Mouse (Mus musculus): Measurements from ENCODE around the gene Nrg4. TPM values are rescaled to one million over a fixed set of nuclear protein-coding genes. Genes with fewer than 3 reads are reported as not detected.
"Not testable (repeated sequence)": the region's sequence is repeated elsewhere in the genome, so short reads cannot be mapped to it uniquely, and the experiment has no call there.

The Nrg4 gene
- total RNA-seq, 2 experiments from 2014 or later = 0.30 to 1.5 TPM

GRCm38 (mm10) chr9:55271960-55272560 is 54.6 kb downstream of the Nrg4 start:
- no peak for DNase-seq (ENCODE audit: extremely low spot score in 1 of 2, low spot score in 2 of 2)
- intact Hi-C loops (cut with DNase I) = no loop called here

- no peak for DNase-seq (ENCODE audit: extremely low spot score in 1 of 2, low spot score in 2 of 2)
- intact Hi-C loops (cut with DNase I) = no loop called here
Observed at GRCm38 (mm10) chr9:55264356-55265302, 62.0 kb downstream of the Nrg4 start.

GRCm38 (mm10) chr9:55259741-55260140 is 66.9 kb downstream of the Nrg4 start:
- DNase-seq (ENCODE audit: extremely low spot score in 1 of 2, low spot score in 2 of 2) = no peak
- intact Hi-C loops (cut with DNase I) = no loop called here

GRCm38 (mm10) chr9:55257105-55257504 is 69.5 kb downstream of the Nrg4 start:
- intact Hi-C loops (cut with DNase I) = no loop called here
- DNase-seq (ENCODE audit: extremely low spot score in 1 of 2, low spot score in 2 of 2) = no peak

- intact Hi-C loops (cut with DNase I) = no loop called here
- no peak for DNase-seq (ENCODE audit: extremely low spot score in 1 of 2, low spot score in 2 of 2)
Observed at GRCm38 (mm10) chr9:55255604-55256003, 71.0 kb downstream of the Nrg4 start.

GRCm38 (mm10) chr9:55255056-55255455 is 71.6 kb downstream of the Nrg4 start:
- intact Hi-C loops (cut with DNase I) = no loop called here

GRCm38 (mm10) chr9:55253849-55254248 is 72.8 kb downstream of the Nrg4 start:
- intact Hi-C loops (cut with DNase I) = no loop called here

More at GRCm38 (mm10) chr9:55255056-55255455, 71.6 kb downstream of the Nrg4 start:
- no peak for DNase-seq (ENCODE audit: extremely low spot score in 1 of 2, low spot score in 2 of 2)

GRCm38 (mm10) chr9:55252097-55252496 is 74.5 kb downstream of the Nrg4 start:
- DNase-seq (ENCODE audit: extremely low spot score in 1 of 2, low spot score in 2 of 2); intact Hi-C loops (cut with DNase I): not testable (repeated sequence)

More at GRCm38 (mm10) chr9:55253849-55254248, 72.8 kb downstream of the Nrg4 start:
- DNase-seq (ENCODE audit: extremely low spot score in 1 of 2, low spot score in 2 of 2) = no peak

GRCm38 (mm10) chr9:55250595-55251247 is 75.9 kb downstream of the Nrg4 start:
- intact Hi-C loops (cut with DNase I) = no loop called here
- DNase-seq (ENCODE audit: extremely low spot score in 1 of 2, low spot score in 2 of 2) = no peak

- DNase-seq (ENCODE audit: extremely low spot score in 1 of 2, low spot score in 2 of 2) = no peak
- intact Hi-C loops (cut with DNase I) = no loop called here
Observed at GRCm38 (mm10) chr9:55248465-55248864, 78.2 kb downstream of the Nrg4 start.

GRCm38 (mm10) chr9:55246918-55247317 is 79.7 kb downstream of the Nrg4 start:
- DNase-seq (ENCODE audit: extremely low spot score in 1 of 2, low spot score in 2 of 2) = no peak
- intact Hi-C loops (cut with DNase I) = no loop called here

GRCm38 (mm10) chr9:55246440-55246839 is 80.2 kb downstream of the Nrg4 start:
- intact Hi-C loops (cut with DNase I) = no loop called here
- DNase-seq (ENCODE audit: extremely low spot score in 1 of 2, low spot score in 2 of 2) = no peak

- intact Hi-C loops (cut with DNase I) = loop anchor here (1.0 kb wide), 1 partner anchor 17 kb away; no protein-coding TSS in a partner anchor
- DNase-seq (ENCODE audit: extremely low spot score in 1 of 2, low spot score in 2 of 2) = not testable (repeated sequence)
Observed at GRCm38 (mm10) chr9:55245057-55245750, 81.4 kb downstream of the Nrg4 start.

- intact Hi-C loops (cut with DNase I) = no loop called here
- DNase-seq (ENCODE audit: extremely low spot score in 1 of 2, low spot score in 2 of 2) = no peak
Observed at GRCm38 (mm10) chr9:55244079-55244478, 82.6 kb downstream of the Nrg4 start.

GRCm38 (mm10) chr9:55243280-55243679 is 83.4 kb downstream of the Nrg4 start:
- intact Hi-C loops (cut with DNase I) = no loop called here
- DNase-seq (ENCODE audit: extremely low spot score in 1 of 2, low spot score in 2 of 2) = no peak

- intact Hi-C loops (cut with DNase I) = no loop called here
- no peak for DNase-seq (ENCODE audit: extremely low spot score in 1 of 2, low spot score in 2 of 2)
Observed at GRCm38 (mm10) chr9:55241863-55242685, 84.6 kb downstream of the Nrg4 start.

- no peak for DNase-seq (ENCODE audit: extremely low spot score in 1 of 2, low spot score in 2 of 2)
Observed at GRCm38 (mm10) chr9:55240852-55241251, 85.8 kb downstream of the Nrg4 start.

More at GRCm38 (mm10) chr9:55240852-55241251, 85.8 kb downstream of the Nrg4 start:
- intact Hi-C loops (cut with DNase I) = no loop called here
